Mouse (Mus musculus) liver, embryonic 14 days (tissue): ENCODE measurements around the gene Art4. TPM values are rescaled to one million over a fixed set of nuclear protein-coding genes. Genes with fewer than 3 reads are reported as not detected.

Experiments used
- polyA plus RNA-seq: library from polyadenylated mRNA; depleted of rRNA; stranded (reverse); fragments of >200 nt; gene quantifications from 2 replicates; pipeline ENCODE4 v1.2.3, GENCODE M21; 2012; rRNA removed

Art4 gene
- 15.1 and 19.9 TPM in 2 replicates for polyA plus RNA-seq

DNA sequence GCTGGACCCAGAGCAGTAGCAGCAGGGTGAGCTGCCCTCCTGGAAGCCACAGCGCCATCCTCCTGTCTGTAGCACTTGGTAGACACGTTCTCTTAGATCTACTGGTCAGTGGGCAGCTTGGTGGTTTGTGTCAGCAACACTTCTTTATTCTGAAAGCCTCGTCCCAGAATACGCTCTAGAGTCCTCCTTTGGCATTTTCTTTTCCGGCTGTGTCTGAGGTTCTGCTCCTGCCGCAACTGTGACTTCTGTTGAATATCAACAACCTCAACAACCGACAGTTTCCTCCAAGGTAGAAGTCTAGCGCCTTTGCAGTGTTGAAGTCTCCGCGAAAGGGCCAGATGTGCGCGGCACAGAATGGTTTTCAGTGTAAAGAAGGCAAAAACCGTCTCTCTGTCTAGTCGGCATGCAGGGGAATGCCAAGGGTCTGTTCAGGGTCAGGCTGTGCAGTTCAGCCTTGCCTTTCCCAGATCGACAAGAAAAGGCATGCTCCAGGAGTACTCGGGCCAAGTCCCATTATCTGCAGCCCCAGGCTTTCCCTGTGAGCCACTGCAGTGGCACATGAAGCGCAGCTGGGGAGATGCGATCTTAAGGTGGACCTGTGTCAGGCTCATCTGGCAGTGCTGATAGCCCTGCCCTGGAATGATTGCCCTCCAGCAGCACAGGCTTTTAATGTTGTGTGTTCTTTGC, at the start of gene Art4:
Gene Art4, minus strand, starts transcription at position 548 of the 687 bp plus-strand sequence.

DNA sequence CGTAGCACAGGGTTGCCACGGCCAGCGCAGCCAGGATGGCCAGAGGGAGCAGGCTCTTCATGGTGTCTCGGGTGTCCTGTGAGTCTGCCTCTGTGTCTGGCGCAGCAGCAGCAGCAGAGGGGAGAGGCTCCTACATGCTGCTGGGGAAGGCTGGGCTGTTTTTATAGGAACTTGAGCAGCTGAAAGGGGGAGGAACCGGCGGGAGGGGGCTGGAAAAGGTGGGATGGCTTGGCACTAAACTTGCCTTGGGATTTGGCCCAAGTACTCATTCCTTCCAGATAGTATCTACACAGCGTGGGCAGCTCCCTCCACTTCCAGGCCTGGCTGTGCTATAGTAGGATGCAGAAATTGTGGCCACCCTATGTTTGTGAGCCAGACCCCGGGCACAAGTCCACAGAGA, 18.1 kb upstream of the Art4 start, which contains the start of gene Mgp:
Gene Mgp, minus strand, starts transcription at position 154 of the 400 bp plus-strand sequence.

DNA sequence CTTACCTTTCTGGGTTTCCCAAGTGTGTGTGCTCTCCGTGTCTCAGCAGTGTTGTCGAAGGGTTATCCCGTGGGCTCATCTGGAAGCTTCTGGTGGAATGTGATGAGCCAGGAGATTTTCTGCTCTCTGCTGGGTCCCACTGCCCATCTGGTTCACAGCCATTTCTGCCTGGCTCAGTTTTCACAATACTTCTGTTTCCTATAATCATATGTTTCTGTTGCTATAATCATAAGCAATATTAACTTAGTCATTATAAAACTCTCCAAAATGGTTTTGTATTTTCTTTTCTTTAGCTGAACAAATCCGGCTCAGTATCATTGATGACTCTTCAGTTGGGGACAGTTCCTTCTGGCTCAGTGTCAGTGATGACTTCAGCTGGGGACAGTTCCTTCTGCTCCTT, 22.2 kb downstream of the Art4 start, which contains the start of gene Smco3:
Gene Smco3, minus strand, starts transcription at position 101 of the 400 bp plus-strand sequence.

DNA sequence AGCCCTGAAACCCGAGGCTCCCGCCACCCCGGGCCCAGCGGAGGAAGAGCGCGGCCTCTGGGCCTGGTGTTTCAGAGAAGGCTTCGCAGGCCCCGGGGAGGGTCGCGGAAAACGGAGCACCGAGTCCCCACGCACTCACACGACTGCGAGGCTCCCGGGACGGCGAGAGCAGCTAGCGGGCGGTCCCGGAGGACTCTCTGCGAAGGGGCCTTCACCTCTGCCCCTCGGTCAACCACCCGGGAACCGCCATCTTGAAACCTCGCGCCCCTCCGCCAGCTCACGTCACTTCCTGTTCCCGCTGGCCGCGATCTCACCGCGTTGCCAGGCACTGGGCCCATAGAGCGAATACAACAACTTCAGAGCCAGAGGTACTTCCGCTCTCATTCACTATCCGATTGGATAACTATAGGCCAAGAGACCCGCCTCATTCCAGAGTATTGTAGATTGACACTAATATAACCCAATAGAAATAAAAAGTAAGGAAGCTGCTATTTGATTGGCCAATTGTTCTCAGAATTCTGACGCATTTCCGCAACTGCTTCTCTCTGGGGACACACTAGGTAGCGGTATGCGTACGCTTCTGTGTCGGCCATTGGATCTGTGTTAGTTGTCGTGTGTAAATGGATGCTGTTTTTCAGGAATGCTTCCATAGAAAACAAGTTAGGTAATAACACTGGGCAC, 29.5 kb downstream of the Art4 start, which contains the start of gene Wbp11:
Gene Wbp11, minus strand, starts transcription at position 353 of the 681 bp plus-strand sequence.

DNA sequence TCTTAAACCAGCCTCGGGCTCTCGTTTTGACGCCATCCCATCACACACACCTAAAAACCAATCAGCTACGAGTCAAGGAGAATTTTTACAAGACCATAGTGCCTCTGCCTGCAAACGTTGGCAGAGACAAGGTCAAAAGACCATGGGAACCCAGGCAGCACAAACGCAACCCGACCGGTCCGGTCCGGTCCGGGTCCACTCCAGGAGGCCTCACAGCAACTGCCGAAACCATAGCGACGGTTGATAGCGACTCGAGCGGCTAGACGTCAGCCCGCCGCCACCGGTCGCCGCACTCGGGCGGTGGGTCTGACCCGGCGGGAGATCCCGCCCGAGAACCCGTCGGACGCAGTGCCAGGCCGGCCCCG, 30.0 kb downstream of the Art4 start, which contains the start of gene BC049715:
Gene BC049715, plus strand, starts transcription at position 111 of the 365 bp plus-strand sequence.

DNA sequence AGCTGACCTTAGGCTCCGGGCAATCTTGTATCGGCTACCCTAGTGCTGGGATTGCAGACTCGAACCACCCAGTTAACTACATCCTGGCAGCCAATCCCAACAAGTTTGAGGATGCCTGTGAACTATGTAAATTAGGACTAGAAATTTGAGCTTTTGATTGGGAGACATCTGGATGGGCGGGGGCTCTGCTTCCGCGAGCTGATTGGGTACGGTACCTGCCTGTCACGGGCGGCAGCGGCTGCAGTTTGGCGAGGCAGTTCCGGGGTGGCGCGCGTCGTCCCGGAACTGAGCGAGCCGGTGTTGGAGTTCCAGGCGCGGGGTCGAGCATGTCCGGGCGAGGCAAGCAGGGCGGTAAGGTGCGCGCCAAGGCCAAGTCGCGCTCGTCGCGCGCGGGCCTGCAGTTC, 49.5 kb downstream of the Art4 start, which contains the start of gene H2afj:
Gene H2afj, plus strand, starts transcription at position 231 of the 404 bp plus-strand sequence.

DNA sequence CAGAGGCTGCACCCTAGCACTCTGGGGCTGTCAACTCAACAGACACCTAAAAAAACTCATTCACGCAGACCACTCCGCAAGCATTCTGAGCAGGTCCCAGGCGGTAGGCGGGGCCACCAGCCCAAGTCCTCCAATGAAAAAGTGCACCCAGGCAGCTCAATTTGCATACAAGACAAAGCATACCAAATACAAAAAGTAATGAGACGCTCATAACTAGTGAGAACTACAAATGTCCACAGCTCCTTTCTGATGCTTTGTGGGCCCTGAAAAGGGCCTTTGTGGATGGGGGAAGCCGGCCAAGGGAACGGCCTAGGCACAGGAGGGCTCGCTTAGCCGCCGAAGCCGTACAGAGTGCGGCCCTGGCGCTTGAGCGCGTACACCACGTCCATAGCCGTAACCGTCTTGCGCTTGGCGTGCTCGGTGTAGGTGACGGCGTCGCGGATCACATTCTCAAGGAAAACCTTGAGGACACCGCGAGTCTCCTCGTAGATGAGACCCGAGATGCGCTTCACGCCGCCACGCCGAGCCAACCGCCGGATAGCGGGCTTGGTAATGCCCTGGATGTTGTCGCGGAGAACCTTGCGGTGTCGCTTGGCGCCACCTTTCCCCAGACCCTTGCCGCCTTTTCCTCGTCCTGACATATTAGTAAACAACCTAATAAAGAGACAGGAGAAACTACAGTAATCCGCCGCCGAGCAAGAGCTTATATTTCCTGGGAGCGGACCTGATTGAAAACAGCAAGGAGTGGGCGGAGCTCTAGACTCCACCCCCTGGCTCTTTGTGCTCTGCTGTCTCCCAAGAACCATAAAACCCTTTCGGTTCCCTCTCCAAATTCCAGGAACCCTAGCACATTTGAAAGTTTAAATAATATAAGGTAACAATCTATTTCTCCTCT, 53.5 kb downstream of the Art4 start, which contains the start of gene Hist4h4:
Gene Hist4h4, minus strand, starts transcription at position 677 of the 895 bp plus-strand sequence.

Other genes with a start within 250 kb of the Art4 start
- 3.8 and 4.8 TPM in 2 replicates for gene Plbd1, start 195.8 kb downstream of the Art4 start, polyA plus RNA-seq
- gene Gucy2c, start 76.0 kb downstream of the Art4 start, polyA plus RNA-seq = 0.08 and 0.09 TPM in 2 replicates
- gene Hist4h4, start 53.3 kb downstream of the Art4 start, polyA plus RNA-seq = 2.3 and 2.9 TPM in 2 replicates
- 99.2 and 99.8 TPM in 2 replicates for gene H2afj, start 49.5 kb downstream of the Art4 start, polyA plus RNA-seq
- 0.61 and 0.81 TPM in 2 replicates for gene BC049715, start 30.1 kb downstream of the Art4 start, polyA plus RNA-seq
- gene Wbp11, start 29.5 kb downstream of the Art4 start, polyA plus RNA-seq = 38.1 and 45.9 TPM in 2 replicates
- gene Smco3, start 22.3 kb downstream of the Art4 start, polyA plus RNA-seq = 0.07 and 0.10 TPM in 2 replicates
- 0.67 and 3.9 TPM in 2 replicates for gene Mgp, start 18.1 kb upstream of the Art4 start, polyA plus RNA-seq
- 0.09 and 0.12 TPM in 2 replicates for gene Erp27, start 64.4 kb upstream of the Art4 start, polyA plus RNA-seq
- under 0.01 and 0.07 TPM in 2 replicates for gene Pde6h, start 66.1 kb upstream of the Art4 start, polyA plus RNA-seq
- gene Arhgdib, start 84.2 kb upstream of the Art4 start, polyA plus RNA-seq = 75.0 and 109 TPM in 2 replicates